Mouse (Mus musculus): ENCODE data around the gene Lyzl6. TPM values are rescaled to one million over a fixed set of nuclear protein-coding genes. Genes with fewer than 3 reads are reported as not detected.
"Not testable (repeated sequence)": the region's sequence is repeated elsewhere in the genome, so short reads cannot be mapped to it uniquely, and the experiment has no call there.

The Lyzl6 gene
- polyA plus RNA-seq (2015; fragmentation: Nextera tagmentation; extraction: Ambion mirVana), result not detected in 2 replicates

GRCm38 (mm10) chr11:103638790-103639189 is at the start of gene Lyzl6:
Gene Lyzl6 (minus strand): TSS chr11:103638890.
- Histone ChIP-seq H3K4me1 (ENCODE audit: control insufficient read depth, insufficient read depth, low read length) (no peaks in the 10 kb centered on the region; the same call in 1 of the 2 replicates), H3K4me3 (ENCODE audit: low read depth, low read length) (no peak within 1 kb of the TSS), H3K36me3 (ENCODE audit: control insufficient read depth, insufficient read depth, low read length) (no peaks in the 10 kb centered on the region), H3K9me3 (replicated peaks; ENCODE audit: control insufficient read depth, low read length, poor library complexity, severe bottlenecking) (no peaks in the 10 kb centered on the region), H3K27ac (ENCODE audit: low read length) (no peak within 1 kb of the TSS), H3K27me3 (ENCODE audit: control insufficient read depth, insufficient read depth, low read depth, low read length) (peaks cover 3% of the 10 kb centered on the region), H3K4me2 (ENCODE audit: low read length) (peak within 1 kb of the TSS; percentile 14; the same call in 1 of the 2 replicates), H3K9ac (ENCODE audit: low read depth, low read length) (no peak within 1 kb of the TSS)
- no peak for ATAC-seq
- 84% methylated on average over 3 of the region's 3 CpGs for WGBS

GRCm38 (mm10) chr11:103686706-103687105 is 48.0 kb upstream of the Lyzl6 start:
- no peak overlapping the region for H3K9ac ChIP-seq (ENCODE audit: low read depth, low read length)
- WGBS, result 91% methylated on average over 6 of the region's 6 CpGs
- H3K36me3 ChIP-seq (ENCODE audit: control insufficient read depth, insufficient read depth, low read length), result peaks cover 48% of the 10 kb centered on the region
- H3K4me1 ChIP-seq (ENCODE audit: control insufficient read depth, insufficient read depth, low read length), result peaks cover 2% of the 10 kb centered on the region; the same call in 1 of the 2 replicates
- no peak overlapping the region for H3K4me2 ChIP-seq (ENCODE audit: low read length)
- no peak overlapping the region for H3K27ac ChIP-seq (ENCODE audit: low read length)
- no peak overlapping the region for H3K4me3 ChIP-seq (ENCODE audit: low read depth, low read length)
- H3K9me3 ChIP-seq (replicated peaks; ENCODE audit: control insufficient read depth, low read length, poor library complexity, severe bottlenecking), result no peaks in the 10 kb centered on the region
- no peak for ATAC-seq
- no peaks in the 10 kb centered on the region for H3K27me3 ChIP-seq (ENCODE audit: control insufficient read depth, insufficient read depth, low read depth, low read length)

GRCm38 (mm10) chr11:103685261-103685736 is 46.6 kb upstream of the Lyzl6 start:
- Histone ChIP-seq H3K27me3 (ENCODE audit: control insufficient read depth, insufficient read depth, low read depth, low read length) (no peaks in the 10 kb centered on the region), H3K4me2 (ENCODE audit: low read length) (no peak overlapping the region), H3K4me1 (ENCODE audit: control insufficient read depth, insufficient read depth, low read length) (no peaks in the 10 kb centered on the region), H3K9me3 (replicated peaks; ENCODE audit: control insufficient read depth, low read length, poor library complexity, severe bottlenecking) (no peaks in the 10 kb centered on the region), H3K4me3 (ENCODE audit: low read depth, low read length) (no peak overlapping the region), H3K9ac (ENCODE audit: low read depth, low read length) (no peak overlapping the region), H3K36me3 (ENCODE audit: control insufficient read depth, insufficient read depth, low read length) (peaks cover 48% of the 10 kb centered on the region), H3K27ac (ENCODE audit: low read length) (no peak overlapping the region)
- no peak for ATAC-seq
- 87% methylated on average over 7 of the region's 7 CpGs for WGBS

- no peaks in the 10 kb centered on the region for H3K27me3 ChIP-seq (ENCODE audit: control insufficient read depth, insufficient read depth, low read depth, low read length)
- H3K4me1 ChIP-seq (ENCODE audit: control insufficient read depth, insufficient read depth, low read length), result no peaks in the 10 kb centered on the region
- no peak overlapping the region for H3K4me2 ChIP-seq (ENCODE audit: low read length)
- H3K36me3 ChIP-seq (ENCODE audit: control insufficient read depth, insufficient read depth, low read length), result peaks cover 54% of the 10 kb centered on the region
- H3K27ac ChIP-seq (ENCODE audit: low read length), result no peak overlapping the region
- no peaks in the 10 kb centered on the region for H3K9me3 ChIP-seq (replicated peaks; ENCODE audit: control insufficient read depth, low read length, poor library complexity, severe bottlenecking)
- no peak overlapping the region for H3K9ac ChIP-seq (ENCODE audit: low read depth, low read length)
- 81% methylated on average over 11 of the region's 11 CpGs for WGBS
- no peak overlapping the region for H3K4me3 ChIP-seq (ENCODE audit: low read depth, low read length)
- no peak for ATAC-seq
Measured at GRCm38 (mm10) chr11:103683667-103684334, 45.1 kb upstream of the Lyzl6 start.

- ATAC-seq; H3K9ac ChIP-seq (ENCODE audit: low read depth, low read length); H3K4me1 ChIP-seq (ENCODE audit: control insufficient read depth, insufficient read depth, low read length); H3K27me3 ChIP-seq (ENCODE audit: control insufficient read depth, insufficient read depth, low read depth, low read length); H3K4me2 ChIP-seq (ENCODE audit: low read length); H3K4me3 ChIP-seq (ENCODE audit: low read depth, low read length); H3K9me3 ChIP-seq (replicated peaks; ENCODE audit: control insufficient read depth, low read length, poor library complexity, severe bottlenecking); H3K27ac ChIP-seq (ENCODE audit: low read length): not testable (repeated sequence)
- 11% methylated on average over 2 of the region's 2 CpGs for WGBS
- H3K36me3 ChIP-seq (ENCODE audit: control insufficient read depth, insufficient read depth, low read length), result peaks cover 18% of the 10 kb centered on the region
Measured at GRCm38 (mm10) chr11:103677042-103677441, 38.4 kb upstream of the Lyzl6 start.

- peak; percentile 54; the same call in 1 of the 2 replicates for ATAC-seq
- H3K9me3 ChIP-seq (replicated peaks; ENCODE audit: control insufficient read depth, low read length, poor library complexity, severe bottlenecking), result no peaks in the 10 kb centered on the region
- no peak overlapping the region for H3K4me2 ChIP-seq (ENCODE audit: low read length)
- no peak overlapping the region for H3K27ac ChIP-seq (ENCODE audit: low read length)
- H3K36me3 ChIP-seq (ENCODE audit: control insufficient read depth, insufficient read depth, low read length), result peaks cover 17% of the 10 kb centered on the region
- H3K4me1 ChIP-seq (ENCODE audit: control insufficient read depth, insufficient read depth, low read length), result no peaks in the 10 kb centered on the region
- no peak overlapping the region for H3K4me3 ChIP-seq (ENCODE audit: low read depth, low read length)
- 42% methylated on average over 3 of the region's 3 CpGs for WGBS
- H3K27me3 ChIP-seq (ENCODE audit: control insufficient read depth, insufficient read depth, low read depth, low read length), result no peaks in the 10 kb centered on the region
- H3K9ac ChIP-seq (ENCODE audit: low read depth, low read length), result no peak overlapping the region
Measured at GRCm38 (mm10) chr11:103675556-103675955, 36.9 kb upstream of the Lyzl6 start.

- 0 out of 2 replicates have a peak overlapping the region, but pooled peaks have one; percentile 14 for H3K9ac ChIP-seq (ENCODE audit: low read depth, low read length)
- H3K4me1 ChIP-seq (ENCODE audit: control insufficient read depth, insufficient read depth, low read length), result peaks cover 21% of the 10 kb centered on the region
- 24% methylated on average over 13 of the region's 13 CpGs for WGBS
- 0 out of 2 replicates have a peak overlapping the region, but pooled peaks have one; percentile 10 for H3K4me2 ChIP-seq (ENCODE audit: low read length)
- no peak overlapping the region; the same call in 1 of the 2 replicates for H3K27ac ChIP-seq (ENCODE audit: low read length)
- no peak overlapping the region for H3K4me3 ChIP-seq (ENCODE audit: low read depth, low read length)
- no peaks in the 10 kb centered on the region for H3K9me3 ChIP-seq (replicated peaks; ENCODE audit: control insufficient read depth, low read length, poor library complexity, severe bottlenecking)
- H3K36me3 ChIP-seq (ENCODE audit: control insufficient read depth, insufficient read depth, low read length), result no peaks in the 10 kb centered on the region
- no peaks in the 10 kb centered on the region for H3K27me3 ChIP-seq (ENCODE audit: control insufficient read depth, insufficient read depth, low read depth, low read length)
- ATAC-seq, result peak; percentile 71
Measured at GRCm38 (mm10) chr11:103666907-103667426, 28.3 kb upstream of the Lyzl6 start.

- no peak overlapping the region; the same call in 1 of the 2 replicates for H3K27ac ChIP-seq (ENCODE audit: low read length)
- 0 out of 2 replicates have a peak overlapping the region, but pooled peaks have one; percentile 10 for H3K4me2 ChIP-seq (ENCODE audit: low read length)
- H3K27me3 ChIP-seq (ENCODE audit: control insufficient read depth, insufficient read depth, low read depth, low read length), result no peaks in the 10 kb centered on the region
- H3K4me1 ChIP-seq (ENCODE audit: control insufficient read depth, insufficient read depth, low read length), result peaks cover 21% of the 10 kb centered on the region
- H3K36me3 ChIP-seq (ENCODE audit: control insufficient read depth, insufficient read depth, low read length), result no peaks in the 10 kb centered on the region
- no peak overlapping the region for H3K9ac ChIP-seq (ENCODE audit: low read depth, low read length)
- WGBS, result 11% methylated on average over 10 of the region's 10 CpGs
- H3K9me3 ChIP-seq (replicated peaks; ENCODE audit: control insufficient read depth, low read length, poor library complexity, severe bottlenecking), result no peaks in the 10 kb centered on the region
- ATAC-seq, result peak; percentile 82
- no peak overlapping the region for H3K4me3 ChIP-seq (ENCODE audit: low read depth, low read length)
Measured at GRCm38 (mm10) chr11:103666181-103666906, 27.7 kb upstream of the Lyzl6 start.
